Mouse (Mus musculus): Measurements from ENCODE around the gene Psmc1.

Psmc1 gene

DNA sequence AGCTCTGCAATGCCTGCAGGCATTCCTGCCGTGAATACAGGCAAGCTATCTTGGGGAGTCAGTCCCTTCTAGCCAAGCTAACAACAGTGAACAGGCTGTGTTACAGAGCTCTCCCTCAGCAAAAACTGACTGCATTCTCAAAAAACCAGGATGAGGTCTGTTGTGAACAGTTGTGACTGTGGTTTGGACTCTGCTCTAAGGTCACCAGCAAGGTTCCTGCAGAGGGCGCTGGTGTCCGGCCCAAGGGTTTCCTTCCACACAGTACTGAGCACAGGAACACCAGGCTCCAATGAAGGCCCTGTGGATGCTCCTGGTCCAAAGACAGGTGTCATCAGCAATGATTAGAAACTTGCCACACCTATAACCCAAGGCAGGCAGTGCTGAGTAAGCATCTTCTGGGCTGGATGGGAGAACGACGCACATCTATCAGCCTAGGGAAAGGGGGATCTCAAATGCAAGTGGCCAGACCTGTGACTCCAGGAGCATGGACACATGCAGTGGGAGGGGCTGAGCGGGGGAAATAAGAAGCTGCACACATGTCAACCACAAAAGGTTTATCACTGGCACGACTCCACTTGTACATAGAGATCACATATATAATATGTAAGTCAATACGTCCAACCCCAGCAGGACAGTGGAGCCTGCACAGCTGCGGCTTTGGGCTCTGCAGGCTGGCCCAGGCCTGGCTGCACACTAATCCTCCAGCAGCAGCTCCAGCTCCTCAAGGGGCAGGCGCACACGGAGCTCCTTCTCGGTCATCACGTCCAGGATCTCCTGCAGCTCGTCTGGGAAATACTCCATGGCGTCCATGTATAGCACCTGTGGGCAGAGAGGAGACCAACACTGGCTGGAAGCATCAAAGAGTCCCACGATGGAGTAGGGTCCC lies 15.2 kb downstream of the Psmc1 start:
- no peak for DNase-seq (ENCODE audit: extremely low spot score, low read depth, low spot score)

DNA sequence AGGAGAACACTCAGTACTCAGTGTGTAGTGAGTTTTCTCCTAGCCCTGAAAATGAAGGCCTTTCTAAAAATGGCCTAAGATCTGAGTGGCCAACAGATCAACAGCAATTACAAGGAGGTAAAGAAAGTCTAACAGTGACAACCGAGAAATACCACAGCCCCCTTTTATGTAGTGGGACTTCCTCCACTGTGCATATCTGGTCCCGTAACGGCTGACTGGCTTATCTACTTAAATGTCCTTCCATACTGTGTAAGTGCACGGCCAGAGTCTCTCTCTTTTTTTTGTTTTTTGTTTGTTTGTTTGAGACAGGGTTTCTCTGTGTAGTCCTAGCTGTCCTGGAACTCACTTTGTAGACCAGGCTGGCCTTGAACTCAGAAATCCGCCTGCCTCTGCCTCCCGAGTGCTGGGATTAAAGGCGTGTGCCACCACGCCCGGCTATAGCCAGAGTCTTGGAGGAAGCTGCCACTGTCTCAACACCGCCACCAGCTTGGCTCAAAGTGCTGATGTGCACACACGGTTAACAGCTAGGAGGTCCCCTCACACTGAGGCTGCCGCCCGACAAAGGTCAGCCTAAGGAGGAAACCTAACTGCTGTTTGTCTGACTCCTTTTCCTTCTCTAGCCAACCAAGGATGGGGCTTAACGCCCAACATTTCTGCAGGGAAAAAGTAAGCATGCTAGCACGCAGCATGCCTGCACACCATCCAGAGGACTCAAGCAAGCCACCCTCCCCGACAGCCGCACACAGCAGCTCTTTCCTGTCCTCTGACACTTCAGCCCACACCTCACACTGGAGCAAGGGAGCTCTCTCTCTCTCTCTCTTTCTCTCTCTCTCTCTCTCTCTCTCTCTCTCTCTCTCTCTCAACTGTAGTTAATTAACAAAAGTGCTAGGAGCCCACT lies 17.3 kb downstream of the Psmc1 start:
- no peak for DNase-seq (ENCODE audit: extremely low spot score, low read depth, low spot score)

DNA sequence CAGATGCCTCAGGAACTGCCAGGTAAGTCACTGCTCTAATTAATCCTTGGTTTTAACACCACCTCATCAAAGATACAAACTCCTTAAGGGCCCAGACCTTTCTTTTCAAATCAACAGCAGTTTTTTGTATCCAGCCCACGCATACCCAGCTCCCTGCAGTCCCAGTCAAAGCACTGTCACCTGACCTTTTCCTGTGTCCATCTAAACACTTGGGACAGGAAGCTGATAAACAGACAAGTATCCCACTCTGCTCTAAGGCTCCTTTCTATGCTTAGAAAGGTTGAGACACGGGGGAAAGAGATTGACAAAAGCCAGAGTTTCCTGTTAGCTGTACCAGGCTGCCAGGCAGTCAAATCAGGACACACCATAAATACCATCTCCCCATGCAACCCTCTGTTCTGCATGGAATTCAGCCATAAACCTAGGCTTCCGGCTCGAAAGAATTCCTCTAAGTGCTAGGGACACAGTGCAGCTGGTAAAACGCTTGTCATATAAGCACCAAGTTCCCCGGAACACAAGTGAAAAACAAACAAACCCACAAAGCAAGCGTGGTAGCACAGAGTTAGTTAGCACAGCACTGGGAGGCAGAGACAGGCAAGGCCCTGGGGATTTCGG lies 18.0 kb downstream of the Psmc1 start:
- DNase-seq (ENCODE audit: extremely low spot score, low read depth, low spot score) = no peak

DNA sequence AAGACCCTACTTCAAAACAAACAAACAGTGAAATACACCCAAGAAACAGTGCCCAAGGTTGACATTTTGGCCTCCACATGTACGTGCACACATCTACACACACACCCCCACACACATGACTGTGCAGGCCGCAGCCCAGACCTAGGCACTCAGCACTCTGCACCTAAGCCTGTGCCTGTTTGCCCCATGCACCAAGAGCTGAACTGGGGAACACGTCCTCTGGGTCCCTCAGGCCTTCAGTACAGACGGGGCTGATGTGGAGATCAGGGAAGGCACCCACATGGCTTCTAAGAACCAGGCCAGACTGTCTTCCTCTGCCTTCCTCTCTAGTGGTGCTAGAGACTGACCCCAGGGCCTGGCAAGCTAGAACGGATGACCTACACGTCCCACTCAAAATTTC lies 18.6 kb downstream of the Psmc1 start:
- no peak for DNase-seq (ENCODE audit: extremely low spot score, low read depth, low spot score)

DNA sequence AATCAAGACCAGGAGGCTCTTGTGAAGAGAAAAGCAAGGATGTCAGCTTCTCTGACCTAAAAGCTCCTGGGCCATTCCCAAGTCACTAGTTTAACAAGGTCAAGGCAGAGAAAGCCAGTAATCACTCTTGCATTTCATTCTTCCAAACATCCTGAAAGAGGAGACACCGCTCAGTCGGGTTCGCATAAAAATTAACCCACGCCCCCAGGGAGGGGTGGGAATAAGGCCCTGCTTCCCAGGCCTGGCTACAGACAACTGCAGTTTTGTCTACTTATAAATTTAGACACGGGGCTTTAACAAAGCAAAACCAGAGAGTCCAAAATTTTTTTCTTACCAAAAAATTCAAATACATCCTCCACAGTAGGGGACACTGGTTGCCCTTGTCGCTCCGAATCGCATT lies 19.0 kb downstream of the Psmc1 start:
- no peak for DNase-seq (ENCODE audit: extremely low spot score, low read depth, low spot score)

GRCm38 (mm10) chr12:100131167-100131566 lies 21.2 kb downstream of the Psmc1 start:
- DNase-seq (ENCODE audit: extremely low spot score, low read depth, low spot score) = no peak

DNA sequence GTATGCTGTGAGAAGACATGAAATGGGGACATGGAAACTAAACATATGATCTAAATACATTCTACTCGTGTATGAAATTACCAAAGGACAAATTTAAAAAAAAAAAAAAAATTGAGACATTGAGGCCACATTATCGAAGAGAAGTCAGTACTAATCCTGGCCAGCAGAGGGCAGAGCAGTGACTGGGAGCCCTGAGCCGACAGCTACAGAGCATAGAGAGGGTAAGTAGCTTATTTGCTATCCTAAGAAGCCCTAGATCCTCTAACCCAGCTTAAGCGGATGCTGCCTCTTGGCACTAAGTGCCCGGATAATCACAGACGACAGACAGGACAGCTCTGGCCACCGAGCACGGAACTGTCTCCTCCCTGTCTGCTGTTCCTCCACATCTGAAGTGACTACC lies 21.7 kb downstream of the Psmc1 start:
- DNase-seq (ENCODE audit: extremely low spot score, low read depth, low spot score) = no peak

- no peak for DNase-seq (ENCODE audit: extremely low spot score, low read depth, low spot score)
These were observed 24.5 kb downstream of the Psmc1 start for GRCm38 (mm10) chr12:100134395-100134936.

DNA sequence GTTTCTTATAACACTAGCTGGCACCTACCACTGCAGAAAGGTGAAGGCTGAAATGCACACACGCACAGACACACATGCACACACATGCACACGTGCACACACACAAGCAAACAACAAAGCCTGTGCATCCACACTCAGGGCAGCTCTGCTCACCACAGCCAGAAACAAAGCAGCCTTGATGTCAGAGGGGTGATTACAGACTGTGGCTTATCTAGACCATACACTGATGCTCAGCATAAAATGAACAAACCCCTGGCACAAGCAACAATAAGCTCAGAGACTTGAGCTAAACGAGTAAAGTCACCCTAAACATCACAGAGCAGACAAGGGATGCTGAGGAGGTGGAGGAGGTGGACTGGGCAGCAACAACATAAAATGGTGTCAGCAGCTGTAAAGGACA lies 25.2 kb downstream of the Psmc1 start:
- DNase-seq (ENCODE audit: extremely low spot score, low read depth, low spot score) = no peak

DNA sequence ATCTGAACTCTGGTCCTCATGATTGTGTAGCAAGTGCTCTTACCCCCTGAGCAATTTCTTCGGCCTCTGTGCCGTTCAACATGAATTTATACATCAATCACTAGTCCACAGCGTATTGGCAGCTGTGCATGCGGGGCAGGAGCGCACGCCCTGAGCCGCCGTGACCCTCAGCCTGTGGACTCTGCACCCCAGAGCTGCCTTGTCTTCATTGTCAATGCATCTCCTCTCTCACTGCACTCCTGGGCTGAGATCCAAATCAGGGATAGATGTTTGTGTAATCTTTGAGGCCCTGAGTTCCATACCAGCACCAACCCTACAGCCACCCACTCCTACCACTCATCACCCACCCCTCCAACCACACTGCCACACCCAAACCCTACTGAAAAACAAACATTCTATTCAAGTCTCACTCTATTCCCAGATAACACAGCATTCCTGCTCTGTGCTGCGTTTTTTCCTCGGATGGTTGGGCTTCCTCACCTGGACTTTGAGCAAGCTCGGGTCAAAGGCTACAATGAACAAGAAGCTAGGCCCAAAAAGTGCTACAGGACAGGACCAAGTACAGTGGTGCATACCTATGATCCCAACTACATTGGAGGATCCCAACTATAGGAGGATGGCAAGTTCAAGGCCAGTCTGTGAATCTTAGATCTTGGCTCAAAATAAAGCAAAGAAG lies 33.0 kb downstream of the Psmc1 start:
- no peak for DNase-seq (ENCODE audit: extremely low spot score, low read depth, low spot score)

GRCm38 (mm10) chr12:100143737-100144136 lies 33.8 kb downstream of the Psmc1 start:
- no peak for DNase-seq (ENCODE audit: extremely low spot score, low read depth, low spot score)

DNA sequence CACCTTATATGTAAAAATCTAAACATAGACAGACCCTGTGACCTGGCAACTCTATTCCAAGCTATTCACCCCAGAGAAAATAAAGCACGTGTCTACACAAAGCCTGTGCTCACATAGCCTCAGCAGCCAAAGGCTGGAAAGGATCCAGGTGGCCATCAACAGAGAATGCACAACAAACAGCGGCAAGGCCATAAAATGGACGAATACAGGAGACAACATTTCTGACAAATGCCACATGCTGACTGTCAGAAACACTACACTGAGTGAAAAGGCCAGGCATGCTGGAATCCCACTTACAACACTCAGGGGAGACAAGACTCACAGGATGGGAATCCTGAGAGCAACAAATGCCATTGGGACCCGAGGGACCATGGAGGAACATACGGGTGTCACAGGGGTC lies 34.3 kb downstream of the Psmc1 start:
- DNase-seq (ENCODE audit: extremely low spot score, low read depth, low spot score) = no peak

- DNase-seq (ENCODE audit: extremely low spot score, low read depth, low spot score) = no peak
These were observed 42.5 kb downstream of the Psmc1 start for GRCm38 (mm10) chr12:100152466-100152865.

DNA sequence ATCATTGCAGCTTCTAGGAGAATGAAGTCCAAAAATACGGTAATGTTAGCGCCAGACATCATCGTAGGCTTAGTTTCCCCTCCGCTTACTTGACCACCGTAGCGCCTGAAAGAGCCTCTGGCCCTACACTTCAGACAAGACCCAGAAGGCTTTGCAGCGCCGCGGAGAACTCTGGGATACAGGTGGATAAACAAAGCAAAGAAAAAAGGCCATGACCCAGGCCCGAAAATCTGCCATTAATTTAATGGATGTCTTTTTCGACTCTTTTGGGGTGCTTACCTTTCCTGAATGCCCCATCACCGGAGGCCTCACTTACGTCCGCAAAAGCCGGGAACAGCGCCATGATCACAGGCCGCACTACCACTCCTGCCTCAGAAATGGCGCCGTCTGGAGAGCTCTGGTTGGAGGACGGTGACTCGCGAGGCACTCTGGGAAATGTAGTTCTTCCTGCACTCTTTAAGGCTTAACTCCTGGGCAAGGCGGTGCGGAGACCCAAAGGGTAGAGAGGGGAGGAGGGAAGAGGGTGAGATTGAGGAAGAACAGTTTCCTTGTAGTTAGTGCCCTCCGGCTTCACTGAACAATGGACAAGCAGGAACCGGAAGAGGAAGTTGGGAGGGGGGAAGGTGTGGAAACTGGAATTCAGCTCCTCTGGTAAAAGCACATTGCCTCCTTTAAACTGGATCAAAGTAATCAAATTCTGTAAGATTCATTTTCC lies 49.5 kb downstream of the Psmc1 start, which contains the start of gene Nrde2:
Gene Nrde2, minus strand, starts transcription at position 393 of the 715 bp plus-strand sequence.
- peak; percentile 90 for DNase-seq (ENCODE audit: extremely low spot score, low read depth, low spot score)

DNA sequence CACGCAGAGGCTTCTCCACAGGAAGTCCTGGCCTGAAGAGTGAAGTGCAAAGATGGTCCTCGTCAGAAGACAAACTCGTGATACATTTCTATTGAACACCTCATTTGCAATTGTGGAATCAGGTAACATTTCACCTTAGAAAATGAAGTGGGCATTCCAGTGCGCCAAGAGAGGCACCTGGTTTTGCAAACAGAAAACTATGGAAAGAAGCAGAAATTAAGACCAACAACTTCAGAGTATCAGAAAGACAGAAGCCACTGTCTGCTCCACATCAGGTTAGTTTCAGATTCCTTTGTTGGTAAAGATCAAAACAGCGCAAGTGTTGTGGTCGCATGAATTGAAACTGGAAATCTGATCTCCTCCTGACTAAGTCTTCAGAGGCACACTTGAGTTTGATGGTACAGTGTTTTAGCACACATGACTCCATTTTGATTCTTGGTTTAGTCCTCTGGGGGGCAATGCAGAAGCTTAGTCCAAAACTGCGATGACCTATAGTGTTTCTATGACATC lies 55.1 kb downstream of the Psmc1 start:
- DNase-seq (ENCODE audit: extremely low spot score, low read depth, low spot score) = no peak

GRCm38 (mm10) chr12:100166177-100166576 lies 56.2 kb downstream of the Psmc1 start:
- no peak for DNase-seq (ENCODE audit: extremely low spot score, low read depth, low spot score)

DNA sequence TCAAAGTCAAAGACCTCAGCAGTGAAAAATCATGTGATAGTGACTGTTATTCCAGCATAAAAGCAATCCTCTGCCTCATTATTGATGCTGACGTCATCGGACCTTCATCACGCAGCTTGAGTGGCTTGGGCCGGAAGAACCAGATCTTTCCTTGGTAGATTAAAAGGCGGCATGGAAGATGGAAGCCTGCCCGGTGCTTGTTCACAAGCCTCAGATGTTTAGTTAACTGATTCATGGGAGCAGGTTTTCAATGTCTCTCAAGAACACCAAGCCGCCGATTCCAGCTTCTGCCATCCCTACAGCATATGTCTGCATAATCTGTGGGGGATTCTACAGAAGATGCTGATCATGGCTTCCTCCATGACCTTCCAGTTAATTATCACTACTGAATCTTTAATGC lies 57.0 kb downstream of the Psmc1 start:
- DNase-seq (ENCODE audit: extremely low spot score, low read depth, low spot score) = no peak

DNA sequence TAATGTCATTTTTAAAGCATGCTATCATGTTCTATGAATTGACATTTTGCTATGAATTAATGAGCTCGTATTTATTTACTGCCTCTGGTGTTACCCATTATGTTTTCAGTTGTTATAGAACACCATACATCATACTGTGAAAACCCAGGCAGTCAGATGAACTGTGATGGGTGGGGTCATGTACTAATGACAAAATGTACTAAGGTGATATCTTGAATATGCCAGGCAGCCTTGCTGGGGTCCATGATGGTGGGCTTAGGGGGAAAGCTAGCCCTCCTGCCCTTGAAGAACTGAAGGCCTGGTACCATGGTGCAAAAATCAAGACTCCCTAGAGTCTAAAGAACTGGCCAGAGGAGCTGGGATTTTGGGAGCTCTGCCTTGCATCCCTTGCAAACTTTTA lies 57.5 kb downstream of the Psmc1 start:
- no peak for DNase-seq (ENCODE audit: extremely low spot score, low read depth, low spot score)

GRCm38 (mm10) chr12:100167931-100168871 lies 58.2 kb downstream of the Psmc1 start:
- no peak for DNase-seq (ENCODE audit: extremely low spot score, low read depth, low spot score)
